Mouse (Mus musculus) cortical plate, adult 2 months (tissue): ENCODE data around the gene Camk1d.

Source experiments
- CTCF ChIP-seq: fragments of 200-500 bp; IDR thresholded peaks from 2 replicates; pipeline ENCODE4 v1.5.1; 2011; ENCODE audit warnings: mild to moderate bottlenecking, control low read depth, low read length; ENCODE audit not compliant: insufficient read depth; ENCODE audit errors: extremely low read depth
- POLR2A ChIP-seq: fragments of 200-500 bp; IDR thresholded peaks from 2 replicates; pipeline ENCODE4 v1.6.1; 2011; ENCODE audit warnings: mild to moderate bottlenecking, low read length, control low read depth; ENCODE audit not compliant: insufficient read depth; ENCODE audit errors: extremely low read depth

DNA sequence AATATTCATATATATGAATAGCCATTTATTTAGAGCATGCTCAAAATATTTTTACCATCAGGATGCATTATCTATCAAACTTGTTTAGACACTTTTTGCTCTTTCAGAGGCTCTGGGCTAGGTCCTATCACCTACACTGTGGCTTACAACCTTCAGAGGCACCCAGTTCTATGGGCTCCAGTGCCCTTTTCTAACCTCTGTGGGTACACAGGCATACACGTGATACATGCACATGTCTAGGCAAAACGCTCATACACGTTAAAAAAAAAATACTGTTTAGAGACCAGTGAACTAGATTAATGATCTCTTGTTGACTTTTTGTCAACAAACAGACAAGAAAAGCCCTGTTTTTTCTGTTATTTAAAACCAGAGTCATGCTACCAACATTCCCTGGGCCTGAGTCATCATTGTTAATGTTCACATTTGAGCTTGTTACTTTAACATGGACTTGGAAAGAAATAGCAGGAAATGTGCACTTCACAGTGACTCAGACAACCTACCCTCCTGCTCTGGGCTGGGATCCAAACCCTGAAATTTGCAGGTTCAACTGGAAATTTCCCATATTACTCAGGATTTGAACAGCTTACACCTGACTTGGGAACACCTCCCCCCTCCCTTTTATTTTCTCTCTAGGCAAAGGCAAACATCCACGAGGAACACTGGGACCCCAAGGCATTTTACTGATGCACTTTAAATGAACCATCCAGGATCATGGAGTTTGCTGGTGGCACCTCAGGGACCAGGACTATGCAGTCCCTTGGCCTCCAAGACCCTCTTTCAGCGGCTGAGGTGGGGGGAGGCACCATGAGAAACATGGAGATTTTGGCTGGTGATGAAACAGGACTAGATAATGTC lies 427.9 kb downstream of the Camk1d start:
- TF ChIP-seq POLR2A (no peak), CTCF (no peak)
